Mouse (Mus musculus): ENCODE results near the gene Hmx3. TPM values are rescaled to one million over a fixed set of nuclear protein-coding genes. Genes with fewer than 3 reads are reported as not detected.

Gene Hmx3
- polyA plus RNA-seq, 1 experiment from 2014 or later = 0.91 TPM

DNA sequence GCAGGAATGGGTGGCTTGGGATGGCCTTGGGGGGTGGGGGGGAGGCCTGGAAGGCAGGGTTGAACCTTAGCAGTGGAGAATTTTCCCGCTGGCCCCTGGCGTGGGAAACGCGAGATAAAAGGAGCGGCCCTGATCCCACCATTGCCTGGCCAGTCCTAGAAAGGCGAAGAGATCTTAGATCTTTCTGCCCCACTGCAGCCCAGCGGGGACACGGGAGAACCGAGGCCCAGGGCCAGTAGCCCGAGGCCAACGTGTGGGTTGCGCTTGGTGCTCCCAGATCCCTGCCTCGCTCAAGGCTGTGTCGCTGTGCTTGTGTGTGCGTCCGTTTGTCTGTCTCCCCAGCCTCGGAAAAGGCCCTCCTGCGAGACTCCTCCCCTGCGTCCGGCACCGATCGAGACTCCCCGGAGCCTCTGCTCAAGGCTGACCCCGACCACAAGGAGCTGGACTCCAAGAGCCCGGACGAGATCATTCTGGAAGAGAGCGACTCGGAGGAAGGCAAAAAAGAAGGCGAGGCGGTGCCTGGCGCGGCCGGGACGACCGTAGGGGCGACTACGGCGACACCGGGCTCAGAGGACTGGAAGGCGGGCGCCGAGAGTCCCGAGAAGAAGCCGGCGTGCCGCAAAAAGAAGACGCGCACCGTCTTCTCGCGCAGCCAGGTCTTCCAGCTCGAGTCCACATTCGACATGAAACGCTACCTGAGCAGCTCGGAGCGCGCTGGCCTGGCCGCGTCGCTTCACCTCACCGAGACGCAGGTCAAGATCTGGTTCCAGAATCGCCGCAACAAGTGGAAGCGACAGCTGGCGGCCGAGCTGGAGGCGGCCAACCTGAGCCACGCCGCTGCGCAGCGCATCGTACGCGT lies 1.2 kb downstream of the Hmx3 start:
- 0 out of 2 replicates have a peak, but pooled peaks cover 6% of the 10 kb centered on the region for H3K4me1 ChIP-seq (replicated peaks; ENCODE audit: control insufficient read depth, insufficient read depth, low read length)

DNA sequence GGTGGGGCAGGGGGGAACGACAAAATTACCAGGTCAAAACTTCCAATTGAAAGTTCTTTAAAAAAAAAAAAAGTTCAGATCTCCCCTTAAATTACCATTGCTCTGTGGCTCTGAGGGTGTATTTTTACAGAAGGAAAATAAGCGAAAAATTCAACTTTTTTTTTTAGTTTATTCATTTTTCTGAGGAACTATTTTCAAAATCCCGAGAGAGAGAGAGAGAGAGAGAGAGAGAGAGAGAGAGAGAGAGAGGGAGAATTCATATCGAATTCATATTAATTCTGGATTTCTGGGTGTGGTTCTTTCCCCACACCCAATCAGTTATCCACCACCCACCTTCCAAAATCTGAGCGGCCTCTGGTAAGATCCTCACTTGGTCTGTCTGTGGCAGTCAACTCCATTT lies 2.2 kb downstream of the Hmx3 start:
- Histone ChIP-seq H3K4me1 (replicated peaks; ENCODE audit: control insufficient read depth, insufficient read depth, low read length) (0 out of 2 replicates have a peak, but pooled peaks cover 6% of the 10 kb centered on the region), H3K4me2 (replicated peaks; ENCODE audit: low read depth) (no peak overlapping the region), H3K9me3 (ENCODE audit: control insufficient read depth) (no peaks in the 10 kb centered on the region), H3K36me3 (ENCODE audit: control insufficient read depth, insufficient read depth) (no peaks in the 10 kb centered on the region), H3K4me3 (ENCODE audit: low read depth, low read length) (peak overlapping the region; percentile 33; the same call in 1 of the 2 replicates), H3K27ac (ENCODE audit: low read depth, low read length) (no peak overlapping the region), H3K27me3 (replicated peaks; ENCODE audit: control insufficient read depth, insufficient read depth, low read length) (peaks cover 95% of the 10 kb centered on the region), H3K9ac (ENCODE audit: low read depth, low read length) (no peak overlapping the region)
- WGBS = 4% methylated on average over 5 of the region's 5 CpGs
- no peak for TF ChIP-seq CTCF (IDR thresholded peaks at IDR 0.05; ENCODE audit: low read depth)
- ATAC-seq = no peak

More for the DNA sequence above, 1.2 kb downstream of the Hmx3 start:
- peak overlapping the region; percentile 33 for H3K4me3 ChIP-seq (ENCODE audit: low read depth, low read length)
- peaks cover 96% of the 10 kb centered on the region for H3K27me3 ChIP-seq (replicated peaks; ENCODE audit: control insufficient read depth, insufficient read depth, low read length)
- H3K9me3 ChIP-seq (ENCODE audit: control insufficient read depth) = no peaks in the 10 kb centered on the region
- H3K27ac ChIP-seq (ENCODE audit: low read depth, low read length) = no peak overlapping the region
- H3K9ac ChIP-seq (ENCODE audit: low read depth, low read length) = no peak overlapping the region
- no peaks in the 10 kb centered on the region for H3K36me3 ChIP-seq (ENCODE audit: control insufficient read depth, insufficient read depth)
- no peak for ATAC-seq
- WGBS = 1% methylated on average over 75 of the region's 75 CpGs
- TF ChIP-seq CTCF (IDR thresholded peaks at IDR 0.05; ENCODE audit: low read depth) = no peak
- peak overlapping the region; percentile 61 for H3K4me2 ChIP-seq (replicated peaks; ENCODE audit: low read depth)

DNA sequence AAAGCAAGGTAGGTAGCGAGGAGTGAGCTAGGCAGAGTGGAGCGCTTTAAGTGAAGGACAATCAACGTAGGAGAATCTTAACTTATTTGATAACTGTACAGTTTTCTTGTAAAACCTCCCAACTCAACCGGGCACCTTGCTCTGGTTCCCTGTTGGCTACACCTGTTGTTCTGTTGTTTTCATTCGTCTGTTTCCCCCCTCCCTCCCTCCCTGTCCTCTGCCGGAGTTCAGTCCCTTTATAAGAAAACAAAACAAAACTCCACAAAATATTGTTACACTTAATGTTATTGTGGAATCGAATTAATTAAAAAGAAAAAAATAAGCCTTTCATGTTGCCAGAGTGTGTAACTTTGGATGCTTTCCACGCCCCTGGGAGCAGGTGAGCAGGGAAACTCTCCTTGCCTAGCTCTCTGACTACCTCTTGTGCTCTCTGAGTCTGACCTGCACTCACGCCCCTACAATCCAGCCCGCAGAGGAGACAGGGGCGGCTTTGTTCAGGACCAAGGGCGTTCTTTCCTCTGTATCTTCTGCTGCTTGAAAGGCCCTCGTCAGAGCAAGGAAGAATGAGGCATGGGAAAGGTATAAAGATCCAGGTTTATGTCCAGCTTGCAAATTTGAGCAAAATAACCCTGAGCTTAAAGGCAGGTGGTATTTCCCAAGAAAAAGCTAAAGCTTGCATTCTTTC lies 3.2 kb downstream of the Hmx3 start:
- WGBS = 4% methylated on average over 13 of the region's 13 CpGs
- no peak overlapping the region for H3K9ac ChIP-seq (ENCODE audit: low read depth, low read length)
- H3K36me3 ChIP-seq (ENCODE audit: control insufficient read depth, insufficient read depth) = no peaks in the 10 kb centered on the region
- no peak overlapping the region for H3K27ac ChIP-seq (ENCODE audit: low read depth, low read length)
- H3K27me3 ChIP-seq (replicated peaks; ENCODE audit: control insufficient read depth, insufficient read depth, low read length) = peaks cover 96% of the 10 kb centered on the region
- H3K4me3 ChIP-seq (ENCODE audit: low read depth, low read length) = no peak overlapping the region
- H3K4me1 ChIP-seq (replicated peaks; ENCODE audit: control insufficient read depth, insufficient read depth, low read length) = 0 out of 2 replicates have a peak, but pooled peaks cover 6% of the 10 kb centered on the region
- no peak for TF ChIP-seq CTCF (IDR thresholded peaks at IDR 0.05; ENCODE audit: low read depth)
- H3K4me2 ChIP-seq (replicated peaks; ENCODE audit: low read depth) = no peak overlapping the region
- no peak for ATAC-seq
- H3K9me3 ChIP-seq (ENCODE audit: control insufficient read depth) = no peaks in the 10 kb centered on the region

DNA sequence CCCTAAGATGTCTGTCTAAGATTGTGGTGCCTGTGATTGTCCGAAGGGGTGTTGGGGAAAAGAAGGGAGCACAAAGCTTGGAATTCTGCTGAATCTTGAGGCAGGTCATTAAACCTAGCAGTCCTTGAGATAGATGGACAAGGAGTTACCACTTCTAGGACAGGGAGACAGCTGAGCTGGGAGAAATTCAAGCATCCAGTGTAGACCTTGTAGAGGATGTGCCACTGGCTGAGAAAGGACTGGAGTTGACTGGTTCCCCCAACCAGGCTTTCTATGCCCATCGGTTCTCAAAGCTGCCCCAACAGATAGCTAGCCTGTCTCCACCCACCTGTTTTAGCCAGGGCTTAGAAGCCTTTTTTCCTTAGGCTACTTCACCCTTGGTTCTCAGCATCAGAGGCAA lies 3.8 kb downstream of the Hmx3 start:
- Histone ChIP-seq H3K4me3 (ENCODE audit: low read depth, low read length) (no peak overlapping the region), H3K27ac (ENCODE audit: low read depth, low read length) (no peak overlapping the region), H3K4me2 (replicated peaks; ENCODE audit: low read depth) (no peak overlapping the region), H3K36me3 (ENCODE audit: control insufficient read depth, insufficient read depth) (no peaks in the 10 kb centered on the region), H3K27me3 (replicated peaks; ENCODE audit: control insufficient read depth, insufficient read depth, low read length) (peaks cover 96% of the 10 kb centered on the region), H3K9me3 (ENCODE audit: control insufficient read depth) (no peaks in the 10 kb centered on the region), H3K9ac (ENCODE audit: low read depth, low read length) (no peak overlapping the region), H3K4me1 (replicated peaks; ENCODE audit: control insufficient read depth, insufficient read depth, low read length) (0 out of 2 replicates have a peak, but pooled peaks cover 6% of the 10 kb centered on the region)
- TF ChIP-seq CTCF (IDR thresholded peaks at IDR 0.05; ENCODE audit: low read depth) = no peak
- WGBS = 2% methylated on average over 2 of the region's 2 CpGs
- ATAC-seq = no peak

DNA sequence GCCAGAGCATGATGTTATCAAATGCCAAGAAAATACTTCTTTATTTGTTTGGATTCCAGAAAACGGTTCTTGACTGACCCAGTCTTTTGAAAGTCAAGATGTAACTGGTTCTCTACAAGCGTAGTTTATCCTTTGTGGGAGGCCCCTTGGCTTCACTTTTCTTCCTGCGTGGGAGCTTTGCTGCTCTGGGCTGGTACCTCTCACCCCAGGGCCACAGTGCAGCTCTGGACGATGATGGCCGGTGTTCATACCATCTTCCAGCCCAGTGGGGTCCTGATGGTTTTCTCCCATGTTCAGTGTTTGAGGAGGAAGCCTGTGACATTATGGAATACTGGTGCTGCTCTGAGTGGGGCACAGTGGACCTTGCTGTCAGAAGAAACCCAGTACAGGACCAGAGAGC lies 4.8 kb downstream of the Hmx3 start:
- Histone ChIP-seq H3K36me3 (ENCODE audit: control insufficient read depth, insufficient read depth) (no peaks in the 10 kb centered on the region), H3K27ac (ENCODE audit: low read depth, low read length) (no peak overlapping the region), H3K4me3 (ENCODE audit: low read depth, low read length) (no peak overlapping the region), H3K27me3 (replicated peaks; ENCODE audit: control insufficient read depth, insufficient read depth, low read length) (peaks cover 96% of the 10 kb centered on the region), H3K4me1 (replicated peaks; ENCODE audit: control insufficient read depth, insufficient read depth, low read length) (0 out of 2 replicates have a peak, but pooled peaks cover 6% of the 10 kb centered on the region), H3K9me3 (ENCODE audit: control insufficient read depth) (no peaks in the 10 kb centered on the region), H3K9ac (ENCODE audit: low read depth, low read length) (no peak overlapping the region), H3K4me2 (replicated peaks; ENCODE audit: low read depth) (no peak overlapping the region)
- WGBS = 5% methylated on average over 5 of the region's 5 CpGs
- no peak for ATAC-seq
- TF ChIP-seq CTCF (IDR thresholded peaks at IDR 0.05; ENCODE audit: low read depth) = no peak

DNA sequence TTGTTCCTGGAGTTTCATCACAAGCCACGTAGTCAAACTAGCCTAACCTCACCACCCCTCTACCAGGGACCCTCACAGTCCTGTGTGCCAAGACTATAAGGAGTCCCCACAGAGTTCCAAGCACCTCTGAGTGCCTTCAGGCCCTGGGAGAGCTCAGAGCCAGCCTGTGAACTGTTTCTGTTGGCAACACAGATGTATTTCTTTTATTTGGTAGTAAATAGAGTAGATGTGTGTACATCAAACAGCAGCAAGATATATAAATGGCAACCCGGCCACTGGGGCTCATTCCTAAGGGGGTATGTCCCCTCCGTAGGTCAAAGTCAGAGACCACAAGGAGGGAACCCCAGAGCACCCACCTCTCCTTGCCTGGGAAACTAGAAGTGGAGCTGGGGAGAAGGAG lies 5.8 kb downstream of the Hmx3 start, which contains the start of gene Hmx2:
Gene Hmx2, plus strand, starts transcription at position 301 of the 400 bp plus-strand sequence.
- Histone ChIP-seq H3K9ac (ENCODE audit: low read depth, low read length) (no peak within 1 kb of the TSS), H3K4me1 (replicated peaks; ENCODE audit: control insufficient read depth, insufficient read depth, low read length) (no peaks in the 10 kb centered on the region), H3K27ac (ENCODE audit: low read depth, low read length) (no peak within 1 kb of the TSS), H3K27me3 (replicated peaks; ENCODE audit: control insufficient read depth, insufficient read depth, low read length) (peaks cover 96% of the 10 kb centered on the region), H3K4me2 (replicated peaks; ENCODE audit: low read depth) (no peak within 1 kb of the TSS), H3K9me3 (ENCODE audit: control insufficient read depth) (no peaks in the 10 kb centered on the region), H3K4me3 (ENCODE audit: low read depth, low read length) (0 out of 2 replicates have a peak within 1 kb of the TSS, but pooled peaks have one; percentile 3), H3K36me3 (ENCODE audit: control insufficient read depth, insufficient read depth) (no peaks in the 10 kb centered on the region)
- no peak for ATAC-seq
- 4% methylated on average over 3 of the region's 3 CpGs for WGBS
- no peak for TF ChIP-seq CTCF (IDR thresholded peaks at IDR 0.05; ENCODE audit: low read depth)

Measured in intestine, postnatal 0 days (tissue).